Mouse (Mus musculus) spleen, adult 12 weeks (tissue): ENCODE measurements around the gene 4930467E23Rik.
"Not testable (repeated sequence)": the region's sequence is repeated elsewhere in the genome, so short reads cannot be mapped to it uniquely, and the experiment has no call there.

ENCODE experiments used
- DNase-seq: peaks from one replicate; pipeline ENCODE4 v3.0.0; 2022; ENCODE audit warnings: low spot score

4930467E23Rik gene

GRCm38 (mm10) chr8:19711171-19711860 lies 18.1 kb upstream of the 4930467E23Rik start:
- not testable (repeated sequence) for DNase-seq

DNA sequence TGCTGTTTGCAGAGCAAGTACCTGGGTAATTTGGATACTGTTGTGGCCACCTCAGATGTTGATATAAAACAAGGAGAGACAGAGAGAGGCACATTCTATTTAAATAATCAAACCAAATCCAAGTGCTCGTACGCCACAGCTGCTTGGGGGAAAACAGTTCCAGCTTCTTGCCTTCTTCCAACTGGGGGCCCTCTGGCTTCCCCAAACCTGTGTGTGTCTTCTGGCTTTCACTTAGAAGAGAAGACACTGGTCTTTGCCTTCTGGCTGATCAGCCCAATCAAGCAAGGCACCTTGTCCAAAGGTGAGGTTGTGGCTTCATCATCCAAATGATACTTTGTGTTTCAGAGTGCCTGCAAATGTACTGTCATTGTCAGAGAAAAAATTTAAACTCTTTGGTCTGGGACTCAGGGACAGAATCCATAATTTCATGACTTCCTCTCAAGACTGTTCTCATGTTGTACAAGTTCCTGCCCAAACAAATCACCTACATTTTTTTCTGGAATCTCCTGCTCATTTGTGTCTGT lies 17.1 kb upstream of the 4930467E23Rik start:
- DNase-seq = not testable (repeated sequence)

DNA sequence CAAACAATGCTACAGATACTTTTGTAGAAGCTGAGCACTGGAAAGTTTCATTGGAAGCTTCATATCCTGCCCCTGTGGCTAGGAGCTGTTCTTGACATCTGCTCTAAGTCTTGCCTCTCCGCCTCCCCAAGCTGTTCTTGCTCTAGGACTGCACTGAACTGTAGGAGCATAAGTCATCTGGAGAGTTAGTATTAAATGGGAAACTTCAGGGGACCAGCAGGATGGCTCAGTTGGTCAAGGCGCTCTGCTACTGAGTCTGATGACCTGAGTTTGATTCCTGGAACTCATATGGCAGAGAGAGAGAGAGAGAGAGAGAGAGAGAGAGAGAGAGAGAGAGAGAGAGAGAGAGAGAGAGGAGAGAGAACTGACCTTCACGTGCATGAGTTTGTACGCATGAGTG lies 16.6 kb upstream of the 4930467E23Rik start:
- DNase-seq = not testable (repeated sequence)

- not testable (repeated sequence) for DNase-seq
These were observed 16.0 kb upstream of the 4930467E23Rik start for GRCm38 (mm10) chr8:19713232-19713834.

DNA sequence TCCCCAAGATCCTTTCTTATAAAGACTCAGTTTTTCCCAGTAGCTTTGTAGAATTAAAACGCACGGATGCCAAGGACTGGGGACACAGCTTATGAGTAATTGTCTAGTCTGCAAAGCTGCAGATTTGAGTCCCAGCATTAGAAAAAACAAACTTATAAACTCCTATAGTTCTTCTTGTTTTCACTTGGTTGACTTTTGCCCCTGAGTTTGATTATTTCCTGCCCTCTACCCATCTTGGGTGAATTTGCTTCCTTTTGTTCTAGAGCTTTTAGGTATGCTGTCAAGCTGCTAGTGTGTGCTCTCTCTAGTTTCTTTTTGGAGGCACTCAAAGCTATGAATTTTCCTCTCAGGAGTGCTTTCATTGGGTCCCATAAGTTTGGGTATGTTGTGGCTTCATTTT lies 14.9 kb upstream of the 4930467E23Rik start:
- not testable (repeated sequence) for DNase-seq

DNA sequence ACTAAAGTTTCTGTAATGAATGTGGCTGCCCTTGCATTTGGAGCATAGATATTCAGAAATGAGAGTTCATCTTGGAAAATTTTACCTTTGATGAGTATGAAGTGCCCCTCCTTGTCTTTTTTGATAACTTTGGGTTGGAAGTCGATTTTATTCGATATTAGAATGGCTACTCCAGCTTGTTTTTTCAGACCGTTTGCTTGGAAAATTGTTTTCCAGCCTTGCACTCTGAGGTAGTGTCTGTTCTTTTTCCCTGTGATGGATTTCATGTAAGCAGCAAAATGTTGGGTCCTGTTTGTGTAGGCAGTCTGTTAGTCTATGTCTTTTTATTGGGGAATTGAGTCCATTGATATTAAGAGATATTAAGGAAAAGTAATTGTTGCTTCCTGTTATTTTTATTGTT lies 14.1 kb upstream of the 4930467E23Rik start:
- not testable (repeated sequence) for DNase-seq

- not testable (repeated sequence) for DNase-seq
These were observed 11.5 kb upstream of the 4930467E23Rik start for GRCm38 (mm10) chr8:19717851-19718250.

DNA sequence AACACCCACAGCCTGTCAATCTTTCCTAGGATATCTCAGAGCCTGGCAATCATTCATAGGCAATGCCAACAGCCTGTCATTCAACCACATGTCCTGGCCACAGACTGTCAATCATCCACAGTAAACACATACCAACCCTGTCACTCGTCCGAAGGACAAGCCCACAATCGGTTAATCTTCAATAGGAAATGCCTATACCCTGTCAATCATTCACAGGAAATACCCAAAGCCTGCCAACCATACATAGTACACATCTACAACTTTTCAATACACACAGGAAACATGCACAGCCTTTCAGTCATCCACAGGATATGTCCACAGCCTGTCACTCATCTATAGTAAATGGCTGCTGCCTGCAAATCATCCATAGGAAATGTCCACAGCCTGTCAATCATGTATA lies 9.9 kb upstream of the 4930467E23Rik start:
- DNase-seq = not testable (repeated sequence)

DNA sequence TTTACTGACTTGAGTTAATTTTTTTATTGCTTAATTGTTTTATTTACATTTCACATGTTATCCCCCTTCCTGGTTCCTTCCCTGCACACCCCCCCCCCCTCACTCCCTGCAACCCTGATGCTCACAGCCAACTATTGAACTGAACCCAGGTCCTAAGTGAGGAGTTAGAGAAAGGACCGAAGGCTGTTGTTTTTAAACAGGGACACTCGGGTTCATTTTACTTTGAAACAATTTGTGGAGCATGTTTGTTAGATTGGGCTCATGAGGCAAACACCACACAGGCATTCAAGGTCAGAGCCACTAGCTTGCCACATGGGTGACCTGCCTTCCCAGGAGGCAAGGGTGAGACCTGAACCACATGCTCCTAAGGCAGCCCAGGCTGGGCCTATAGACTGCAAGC lies 4.5 kb upstream of the 4930467E23Rik start:
- DNase-seq = not testable (repeated sequence)

DNA sequence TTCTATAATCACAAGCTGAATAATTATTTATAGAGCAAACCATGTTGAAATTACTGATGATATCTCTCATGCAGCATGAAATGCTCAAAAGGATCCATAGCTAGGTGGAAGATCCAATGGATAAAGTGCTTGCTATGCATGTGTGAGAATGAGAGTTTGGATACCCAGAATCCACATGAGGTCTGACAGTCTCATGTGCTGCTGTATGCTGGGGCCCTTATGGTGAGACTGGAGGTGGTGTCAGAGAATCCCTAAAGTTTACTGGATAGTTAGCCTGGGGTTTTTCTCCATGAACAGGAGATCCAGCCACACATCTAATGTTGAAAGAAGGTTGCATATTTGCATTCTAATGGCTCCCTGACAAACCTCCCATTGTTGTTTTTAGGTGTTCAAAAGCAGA lies 22.4 kb downstream of the 4930467E23Rik start:
- DNase-seq = not testable (repeated sequence)

GRCm38 (mm10) chr8:19754178-19754577 lies 24.8 kb downstream of the 4930467E23Rik start:
- not testable (repeated sequence) for DNase-seq

GRCm38 (mm10) chr8:19754961-19755360 lies 25.6 kb downstream of the 4930467E23Rik start:
- not testable (repeated sequence) for DNase-seq

GRCm38 (mm10) chr8:19761660-19762059 lies 32.3 kb downstream of the 4930467E23Rik start:
- not testable (repeated sequence) for DNase-seq

DNA sequence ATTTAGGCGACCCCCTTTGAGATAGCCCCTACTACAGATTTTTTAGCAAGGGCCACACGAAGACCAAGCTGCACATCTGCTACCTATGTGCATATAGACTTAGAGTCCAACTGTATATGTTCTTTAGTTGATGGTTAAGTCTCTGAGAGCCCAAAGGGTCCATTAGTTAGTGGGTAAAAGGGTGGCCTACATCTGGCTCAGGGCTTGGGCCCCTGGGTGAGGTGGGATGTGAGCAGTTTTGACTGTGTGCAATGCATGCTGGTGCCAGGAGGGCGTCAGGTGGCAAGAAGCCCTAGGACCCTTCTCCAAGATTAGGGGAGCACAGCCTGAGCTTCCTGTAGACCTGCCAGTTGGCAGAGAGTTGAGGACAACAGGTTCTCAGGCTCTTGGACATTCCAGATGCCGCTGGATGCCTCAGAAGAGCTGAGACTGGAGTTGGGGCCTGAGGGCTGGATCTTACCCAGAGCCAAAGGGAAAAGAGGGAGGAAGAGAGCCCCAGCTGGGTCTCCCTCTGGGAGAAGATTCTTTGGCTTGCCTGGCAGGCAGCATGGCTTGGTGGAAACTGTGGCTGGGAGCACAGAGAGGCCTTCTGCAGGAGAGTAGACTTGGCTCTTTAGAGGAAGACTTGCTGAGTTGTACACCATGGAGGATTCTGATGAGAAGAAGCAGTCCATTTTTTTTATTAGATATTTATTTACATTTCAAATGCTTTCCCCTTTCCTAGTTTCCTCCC lies 33.6 kb downstream of the 4930467E23Rik start:
- DNase-seq = not testable (repeated sequence)

GRCm38 (mm10) chr8:19765531-19765930 lies 36.2 kb downstream of the 4930467E23Rik start:
- DNase-seq = not testable (repeated sequence)

DNA sequence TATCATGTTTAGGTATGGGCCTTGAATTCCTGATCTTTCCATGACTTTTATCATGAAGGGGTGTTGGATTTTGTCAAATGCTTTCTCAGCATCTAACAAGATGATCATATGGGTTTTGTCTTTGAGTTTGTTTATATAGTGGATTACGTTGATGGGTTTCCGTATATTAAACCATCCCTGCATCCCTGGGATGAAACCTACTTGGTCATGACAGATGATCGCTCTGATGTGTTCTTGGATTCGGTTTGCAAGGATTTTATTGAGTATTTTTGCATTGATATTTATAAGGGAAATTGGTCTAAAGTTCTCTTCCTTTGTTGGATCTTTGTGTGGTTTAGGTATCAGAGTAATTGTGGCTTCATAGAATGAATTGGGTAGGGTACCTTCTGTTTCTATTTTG lies 44.1 kb downstream of the 4930467E23Rik start:
- DNase-seq = not testable (repeated sequence)

DNA sequence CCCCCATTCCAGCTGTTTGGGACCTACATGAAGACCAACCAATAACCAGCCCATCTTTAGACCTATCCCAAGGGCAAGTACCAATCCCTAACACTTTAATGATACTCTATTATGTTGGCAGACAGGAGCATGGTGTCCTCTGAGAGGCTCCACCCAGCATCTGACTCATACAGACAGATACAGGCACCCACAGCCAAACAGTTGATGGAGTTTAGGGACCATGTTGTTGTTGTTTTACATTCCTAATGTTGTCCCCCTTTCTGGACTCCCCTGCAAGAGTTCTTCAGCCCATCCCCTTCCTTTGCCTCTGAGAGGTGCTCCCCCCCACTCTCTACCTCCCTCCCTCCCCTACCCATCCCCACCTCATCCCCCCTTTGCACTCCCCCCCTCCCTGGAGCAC lies 46.9 kb downstream of the 4930467E23Rik start:
- not testable (repeated sequence) for DNase-seq

- not testable (repeated sequence) for DNase-seq
These were observed 48.1 kb downstream of the 4930467E23Rik start for GRCm38 (mm10) chr8:19777500-19777899.

- not testable (repeated sequence) for DNase-seq
These were observed 48.8 kb downstream of the 4930467E23Rik start for GRCm38 (mm10) chr8:19778126-19778525.

DNA sequence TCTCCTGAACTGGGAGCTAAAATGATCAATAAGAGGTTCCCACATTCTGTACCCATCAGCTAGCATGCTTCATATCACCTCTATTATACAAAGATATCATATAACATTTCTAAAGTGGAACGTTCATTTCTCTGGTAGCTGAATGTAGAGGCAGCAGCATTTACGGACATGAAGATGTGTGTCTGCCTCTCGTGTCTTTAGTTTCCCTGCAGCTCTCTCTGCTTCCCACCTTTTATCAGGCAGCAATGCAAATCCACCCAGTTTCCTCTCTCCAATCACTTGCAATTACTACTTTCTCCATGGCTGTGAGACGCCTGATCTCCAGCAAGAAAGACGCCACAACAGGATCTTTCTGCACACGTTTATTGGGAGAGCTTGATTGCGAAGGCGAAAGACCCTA lies 49.5 kb downstream of the 4930467E23Rik start:
- DNase-seq = not testable (repeated sequence)

DNA sequence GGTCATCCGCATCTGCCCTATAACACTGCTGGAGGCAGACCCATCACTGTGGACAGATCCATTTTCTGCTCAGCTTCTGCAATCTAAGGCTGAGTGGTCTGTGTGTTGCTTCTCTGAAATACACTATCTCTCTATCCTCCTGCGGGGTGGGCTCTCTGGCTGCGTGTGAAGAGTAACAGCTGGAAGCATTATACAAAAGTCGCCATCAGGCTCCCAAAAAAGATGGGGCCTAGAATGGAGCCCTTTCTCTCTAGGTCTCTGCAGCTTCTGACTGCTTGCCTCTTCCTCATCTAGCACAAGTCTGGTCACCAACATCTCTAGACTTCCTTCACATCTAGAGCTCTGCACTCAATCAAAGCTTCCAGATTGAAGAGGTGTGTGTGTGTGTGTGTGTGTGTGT lies 50.8 kb downstream of the 4930467E23Rik start:
- not testable (repeated sequence) for DNase-seq

- DNase-seq = not testable (repeated sequence)
These were observed 51.3 kb downstream of the 4930467E23Rik start for GRCm38 (mm10) chr8:19780658-19781057.
